Mouse (Mus musculus): ENCODE results near the gene Ank2.

DNA sequence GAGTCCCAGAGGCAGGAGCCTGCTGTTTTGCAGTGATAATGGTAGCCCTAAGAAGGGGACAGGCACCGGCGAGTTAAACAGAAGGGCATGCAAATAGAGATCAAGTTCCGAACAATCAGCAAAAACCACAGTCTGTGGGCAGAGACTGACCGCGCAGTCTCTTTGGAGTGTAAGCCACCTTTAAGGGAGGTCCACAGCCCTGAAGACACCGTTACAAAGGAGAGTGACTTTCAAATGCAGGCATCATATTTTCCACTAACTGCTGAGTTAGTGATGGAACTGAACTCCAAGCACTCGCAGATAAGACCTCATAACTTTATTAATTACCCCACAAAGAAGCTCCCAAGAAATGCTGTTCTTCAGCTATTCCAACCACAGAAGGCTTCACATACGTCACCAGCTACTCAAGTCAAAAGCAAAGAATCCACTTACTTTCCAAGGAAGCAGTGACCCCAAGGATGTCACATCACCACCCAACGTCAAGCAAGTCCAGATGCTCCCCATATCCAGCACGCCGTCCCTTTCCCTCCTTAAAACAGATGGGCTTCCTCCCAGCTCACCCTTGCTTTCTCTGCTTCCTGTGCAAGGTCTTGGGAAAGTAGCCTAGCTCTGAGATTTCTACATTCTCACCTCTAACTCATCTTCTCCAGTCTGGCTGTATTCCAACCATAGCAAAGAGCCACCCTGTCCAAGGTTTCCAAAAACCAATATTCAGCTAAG lies 252.0 kb downstream of the Ank2 start:
- no peak for TF ChIP-seq POLR2A (IDR thresholded peaks at IDR 0.05; ENCODE audit: control insufficient read depth, low read depth, low read length)
- no peak for TF ChIP-seq CTCF (IDR thresholded peaks at IDR 0.05; ENCODE audit: control insufficient read depth, insufficient read depth, insufficient replicate concordance, low read depth, low read length)
